Mouse (Mus musculus): ENCODE measurements around the gene Arf6.

Arf6 gene

DNA sequence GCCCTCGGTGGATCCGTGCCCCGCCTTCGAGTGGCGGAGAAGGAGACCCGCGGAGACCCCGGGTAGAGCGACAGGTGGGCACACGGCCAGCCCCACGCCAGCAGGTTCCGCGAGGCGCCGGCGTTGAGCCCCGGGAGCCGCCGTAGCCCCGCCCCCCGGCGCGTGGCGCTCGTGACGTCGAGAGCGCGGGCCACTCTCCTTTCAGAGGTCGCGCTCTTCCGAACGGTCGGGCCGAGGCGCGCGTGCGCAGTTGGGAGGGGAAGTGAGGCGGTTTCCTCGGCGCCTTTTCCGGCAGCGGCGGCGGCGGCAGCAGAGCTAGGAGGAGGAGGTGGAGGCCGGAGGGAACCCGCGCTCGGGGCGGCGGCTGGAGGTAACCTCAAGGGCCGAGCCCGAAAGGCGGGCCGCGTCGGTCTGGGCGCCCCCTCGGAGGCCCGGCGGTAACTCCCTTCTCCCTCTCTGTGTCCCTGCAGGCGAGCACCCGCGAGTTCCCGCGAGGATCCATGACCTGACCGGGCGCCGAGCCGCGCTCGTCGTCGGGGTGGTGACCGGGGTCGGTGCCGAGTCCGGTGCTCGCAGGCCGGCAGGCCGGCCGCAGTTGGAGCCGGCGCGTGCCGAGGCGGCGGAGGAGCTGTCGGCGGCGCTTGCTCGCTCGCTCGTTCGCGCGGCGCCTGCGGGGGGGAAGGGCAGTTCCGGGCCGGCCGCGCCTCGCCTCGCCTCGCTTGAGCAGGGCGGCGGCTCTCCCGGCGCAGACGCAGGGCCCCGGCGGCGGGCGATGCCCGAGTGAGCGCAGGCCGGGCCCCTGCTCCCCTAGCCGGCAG lies at the start of gene Arf6, which contains the start of gene Gm9887:
Gene Arf6, plus strand, starts transcription at position 297 of the 818 bp plus-strand sequence.
Gene Gm9887, minus strand, starts transcription at position 605 of the 818 bp plus-strand sequence.
- peak; percentile 98 for DNase-seq

DNA sequence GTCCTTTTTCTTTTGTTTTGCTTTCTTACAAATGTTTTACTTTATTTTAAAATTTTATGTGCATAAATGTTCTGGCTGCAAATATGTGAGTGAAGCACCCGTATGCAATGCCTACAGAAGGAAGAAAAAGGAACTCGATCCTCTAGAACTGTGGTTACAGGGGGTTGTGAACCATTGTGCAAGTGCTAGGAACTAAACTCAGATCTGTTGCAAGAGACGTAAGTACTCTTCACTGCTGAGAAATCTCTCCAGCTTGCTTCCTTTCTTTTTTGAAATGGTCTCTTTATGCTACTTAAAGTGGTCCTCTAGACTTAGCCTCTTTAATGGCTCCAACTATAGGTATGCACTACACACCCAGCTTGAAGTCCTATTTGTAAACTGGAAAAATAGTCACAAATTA lies 40.8 kb upstream of the Arf6 start:
- no peak for DNase-seq

DNA sequence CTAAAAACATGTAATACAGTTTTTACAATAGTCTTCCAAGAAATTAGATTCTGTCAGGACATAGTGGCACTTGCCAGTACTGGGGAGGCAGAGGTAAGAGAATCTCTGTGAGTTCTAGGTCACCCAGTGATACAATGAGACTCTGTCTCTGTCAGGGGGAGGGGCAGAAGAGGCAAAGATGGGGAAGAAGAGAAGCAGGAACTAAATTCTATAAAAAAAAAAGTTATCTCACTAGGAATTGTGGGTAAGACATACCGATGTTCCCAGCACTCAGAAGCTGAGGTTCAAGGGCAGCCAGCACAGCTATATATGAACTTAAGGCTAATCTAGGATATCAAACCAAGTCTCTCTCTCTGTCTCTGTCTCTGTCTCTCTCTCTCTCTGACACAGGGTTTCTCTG lies 39.8 kb upstream of the Arf6 start:
- no peak for DNase-seq

DNA sequence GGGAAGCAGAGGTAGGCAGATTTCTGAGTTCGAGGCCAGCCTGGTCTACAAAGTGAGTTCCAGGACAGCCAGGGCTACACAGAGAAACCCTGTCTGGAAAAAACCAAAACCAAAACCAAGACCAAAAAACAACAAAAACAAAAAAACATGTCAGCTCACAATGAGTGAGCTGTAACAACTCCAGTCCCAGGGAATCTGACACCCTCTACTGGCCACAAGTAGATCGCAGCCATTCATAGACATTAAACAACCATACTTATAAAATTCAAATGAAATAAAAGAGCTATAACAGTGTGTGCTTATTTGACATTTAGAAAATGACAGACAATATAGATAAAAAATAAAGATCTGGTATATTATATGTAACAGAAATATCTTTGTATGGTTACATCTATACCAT lies 38.4 kb upstream of the Arf6 start:
- DNase-seq, result no peak

DNA sequence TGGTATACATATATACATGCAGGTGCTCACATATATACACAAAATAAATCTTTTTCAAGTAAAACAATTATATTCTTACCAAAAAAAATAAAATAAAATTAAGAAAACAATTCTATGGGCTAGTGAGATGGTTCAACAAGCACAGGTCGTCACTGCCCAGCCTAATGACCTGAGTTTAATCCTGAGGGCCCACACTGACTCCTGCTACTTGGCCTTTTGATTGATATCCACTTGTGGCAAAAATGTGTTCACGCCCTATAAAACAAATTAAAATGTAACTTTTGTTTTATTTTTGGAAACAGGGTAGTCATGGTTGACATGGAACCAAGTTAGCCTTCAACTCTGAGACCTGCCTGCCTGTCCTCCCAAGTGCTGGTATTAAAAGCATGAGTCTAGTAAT lies 22.0 kb upstream of the Arf6 start:
- DNase-seq, result no peak

DNA sequence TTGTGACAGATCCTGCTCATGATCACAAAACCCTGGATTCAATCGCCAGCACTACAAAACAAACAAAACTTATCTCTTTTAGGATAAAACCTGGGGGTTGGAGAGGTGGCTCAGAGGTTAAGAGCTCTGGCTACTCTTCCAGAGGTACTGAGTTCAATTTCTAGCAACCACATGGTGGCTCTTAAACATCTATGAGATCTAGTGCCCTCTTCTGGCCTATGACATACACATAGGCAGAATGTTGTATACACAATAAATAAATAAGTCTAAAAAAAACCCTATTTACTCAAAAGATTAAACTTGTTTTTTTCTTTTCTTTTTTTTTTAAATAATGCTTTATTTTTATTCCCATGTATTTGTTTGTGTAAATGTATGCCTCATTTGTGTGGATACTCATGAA lies 20.3 kb upstream of the Arf6 start:
- DNase-seq, result no peak

DNA sequence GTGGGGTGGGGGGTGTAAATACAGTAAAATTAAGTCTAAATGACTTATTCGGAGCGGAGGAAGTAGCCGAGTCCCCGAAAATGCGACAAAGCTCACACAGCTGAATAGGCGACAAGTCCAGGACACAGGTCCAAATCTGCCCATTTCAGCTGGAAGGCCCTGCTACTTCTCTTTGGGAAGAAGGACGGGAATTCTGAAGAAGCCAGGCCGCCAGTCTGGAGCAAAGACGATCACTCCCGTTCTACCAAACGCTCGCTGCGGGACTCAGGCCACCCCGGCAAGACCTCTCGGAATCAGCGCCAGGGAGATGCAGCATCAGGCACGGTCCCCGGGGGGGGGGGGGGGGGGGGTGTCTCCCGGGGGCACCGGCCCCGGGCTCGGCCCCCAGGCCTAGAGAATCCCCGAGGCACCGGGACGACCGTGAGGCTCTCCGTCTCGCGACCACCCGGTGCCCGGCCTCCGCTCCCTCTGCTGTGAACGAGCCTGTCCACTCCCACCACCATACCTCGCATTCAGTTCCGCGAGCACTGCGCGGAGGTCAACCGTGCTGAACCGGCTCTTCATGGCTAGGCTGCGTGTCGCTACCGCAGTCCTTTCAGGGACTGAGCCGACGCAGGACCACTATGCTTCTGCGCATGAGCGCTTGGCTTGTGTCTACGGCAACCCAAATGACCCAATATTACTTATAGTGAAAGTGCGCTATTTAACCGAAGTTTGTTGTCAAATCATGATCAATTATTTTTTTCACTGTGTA lies 15.2 kb upstream of the Arf6 start, which contains the start of gene Nemf:
Gene Nemf, minus strand, starts transcription at position 620 of the 754 bp plus-strand sequence.
- peak; percentile 84 for DNase-seq

DNA sequence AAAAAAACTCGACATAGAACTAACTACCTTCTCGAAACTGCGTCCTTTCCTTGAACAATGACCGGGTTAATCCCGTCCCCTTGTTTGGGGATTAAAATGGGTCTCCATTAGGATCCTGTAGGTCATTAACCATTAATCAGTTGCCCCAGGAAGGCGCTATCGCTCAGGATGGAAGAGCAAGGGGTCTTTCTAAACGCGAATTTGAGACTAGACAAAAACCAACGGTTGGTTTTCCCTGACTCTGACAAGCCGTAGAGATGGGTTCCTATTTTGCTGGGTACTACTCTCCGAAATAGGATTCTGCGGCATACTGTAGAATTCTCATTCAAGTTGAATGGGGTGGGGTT lies 14.7 kb upstream of the Arf6 start:
- no peak for DNase-seq

DNA sequence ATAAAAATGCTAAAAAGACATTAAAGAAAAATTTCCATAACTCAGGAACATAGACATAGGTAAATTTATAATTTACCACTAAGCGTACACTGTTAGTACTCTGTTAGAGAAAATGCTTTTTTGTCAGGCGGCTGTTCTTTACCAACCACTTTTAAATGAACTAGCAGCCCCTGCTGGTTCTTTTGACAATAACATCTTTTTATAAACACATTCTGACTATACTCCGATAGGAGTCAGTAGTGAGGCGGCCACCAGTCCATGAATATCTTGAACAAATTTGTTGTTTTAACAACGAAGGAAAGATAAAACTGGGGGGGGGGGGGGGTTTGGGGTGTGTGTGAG lies 11.3 kb upstream of the Arf6 start:
- peak; percentile 73 for DNase-seq

DNA sequence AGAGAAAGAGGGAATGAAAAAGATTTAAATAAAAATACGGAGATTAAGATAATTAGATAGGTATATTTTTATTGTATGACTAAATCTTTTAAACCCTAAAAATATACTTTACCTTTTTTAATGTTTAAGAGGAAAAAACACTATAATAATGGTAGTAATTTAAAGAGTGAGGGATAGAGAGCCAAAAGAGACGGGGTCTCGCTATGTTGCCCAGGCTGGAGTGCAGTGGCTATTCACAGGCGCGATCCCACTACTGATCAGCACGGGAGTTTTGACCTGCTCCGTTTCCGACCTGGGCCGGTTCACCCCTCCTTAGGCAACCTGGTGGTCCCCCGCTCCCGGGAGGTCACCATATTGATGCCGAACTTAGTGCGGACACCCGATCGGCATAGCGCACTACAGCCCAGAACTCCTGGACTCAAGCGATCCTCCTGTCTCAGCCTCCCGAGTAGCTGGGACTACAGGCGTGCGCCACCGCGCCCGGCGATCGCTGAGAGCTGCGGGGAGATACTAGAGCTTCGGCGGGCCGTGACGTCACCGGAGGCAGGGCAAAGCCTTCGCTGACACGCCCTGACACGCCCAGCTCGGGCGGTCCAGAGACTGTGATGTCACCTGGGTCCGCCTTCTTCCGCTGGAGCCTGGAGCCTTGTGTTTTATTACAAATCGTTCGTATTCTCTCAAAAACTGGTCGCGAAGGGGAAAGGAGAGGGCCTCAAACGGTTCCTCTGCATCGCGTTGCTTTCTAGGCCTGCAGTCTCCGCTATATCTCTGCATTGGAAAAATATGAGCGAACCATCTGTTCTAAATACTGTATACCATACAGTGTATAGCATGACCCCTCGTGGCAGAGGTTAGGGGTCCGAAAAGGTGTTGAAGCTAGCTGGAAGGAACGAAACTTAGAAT lies 10.7 kb upstream of the Arf6 start:
- DNase-seq, result peak; percentile 99

DNA sequence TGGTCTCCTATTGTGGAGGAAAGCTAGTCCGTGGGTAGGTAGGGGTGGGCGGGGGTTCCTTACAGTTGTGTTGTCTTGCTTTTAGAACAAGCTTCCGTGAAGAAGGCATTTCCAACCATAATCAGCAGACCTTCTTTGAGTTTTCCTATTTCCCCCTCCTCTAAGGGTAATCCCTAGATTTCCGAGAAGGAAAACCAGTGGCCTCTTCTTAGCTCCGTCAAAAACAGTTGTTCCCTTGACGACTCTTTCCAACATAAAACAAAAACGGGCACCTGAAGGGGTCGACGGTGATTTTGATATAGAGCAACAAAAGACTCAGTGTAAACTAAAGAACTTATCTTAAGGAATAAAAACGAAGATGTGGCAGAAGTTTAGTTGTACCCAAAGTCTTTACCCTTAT lies 10.0 kb upstream of the Arf6 start:
- DNase-seq, result no peak

DNA sequence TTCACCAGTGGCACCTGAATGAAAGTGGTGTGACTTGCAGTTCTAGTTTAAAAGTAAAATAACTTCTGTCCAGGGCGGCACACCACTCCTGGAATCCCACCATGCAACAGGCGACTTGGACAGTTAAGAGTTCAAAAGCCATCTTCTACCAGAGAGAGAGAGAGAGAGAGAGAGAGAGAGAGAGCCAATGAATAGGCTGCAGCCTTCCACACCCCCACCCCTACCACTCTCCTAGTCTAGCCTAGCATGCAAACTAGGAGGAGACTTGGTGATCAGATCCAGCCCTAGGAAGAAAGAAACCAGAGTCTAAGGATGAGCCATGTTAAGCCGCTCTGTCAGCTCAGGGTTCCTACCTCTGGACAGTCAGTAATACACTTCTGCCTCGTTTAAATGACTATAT lies 9.6 kb upstream of the Arf6 start:
- peak; percentile 26 for DNase-seq

DNA sequence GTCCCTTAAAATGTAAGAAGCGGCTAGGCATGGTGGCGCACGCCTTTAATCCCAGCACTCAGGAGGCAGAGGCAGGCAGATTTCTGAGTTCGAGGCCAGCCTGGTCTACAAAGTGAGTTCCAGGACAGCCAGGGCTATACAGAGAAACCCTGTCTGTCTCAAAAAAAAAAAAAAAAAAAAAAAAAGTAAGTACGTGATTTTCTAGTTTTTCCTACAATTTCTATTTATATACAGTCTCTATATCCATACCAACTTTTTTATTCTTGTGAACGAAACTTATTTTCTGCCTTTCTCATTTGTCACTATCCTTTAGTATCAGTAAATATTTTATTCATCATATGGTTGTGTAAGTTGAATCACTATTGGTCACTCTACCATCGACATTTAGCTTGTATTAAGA lies 8.8 kb upstream of the Arf6 start:
- DNase-seq, result peak; percentile 20

DNA sequence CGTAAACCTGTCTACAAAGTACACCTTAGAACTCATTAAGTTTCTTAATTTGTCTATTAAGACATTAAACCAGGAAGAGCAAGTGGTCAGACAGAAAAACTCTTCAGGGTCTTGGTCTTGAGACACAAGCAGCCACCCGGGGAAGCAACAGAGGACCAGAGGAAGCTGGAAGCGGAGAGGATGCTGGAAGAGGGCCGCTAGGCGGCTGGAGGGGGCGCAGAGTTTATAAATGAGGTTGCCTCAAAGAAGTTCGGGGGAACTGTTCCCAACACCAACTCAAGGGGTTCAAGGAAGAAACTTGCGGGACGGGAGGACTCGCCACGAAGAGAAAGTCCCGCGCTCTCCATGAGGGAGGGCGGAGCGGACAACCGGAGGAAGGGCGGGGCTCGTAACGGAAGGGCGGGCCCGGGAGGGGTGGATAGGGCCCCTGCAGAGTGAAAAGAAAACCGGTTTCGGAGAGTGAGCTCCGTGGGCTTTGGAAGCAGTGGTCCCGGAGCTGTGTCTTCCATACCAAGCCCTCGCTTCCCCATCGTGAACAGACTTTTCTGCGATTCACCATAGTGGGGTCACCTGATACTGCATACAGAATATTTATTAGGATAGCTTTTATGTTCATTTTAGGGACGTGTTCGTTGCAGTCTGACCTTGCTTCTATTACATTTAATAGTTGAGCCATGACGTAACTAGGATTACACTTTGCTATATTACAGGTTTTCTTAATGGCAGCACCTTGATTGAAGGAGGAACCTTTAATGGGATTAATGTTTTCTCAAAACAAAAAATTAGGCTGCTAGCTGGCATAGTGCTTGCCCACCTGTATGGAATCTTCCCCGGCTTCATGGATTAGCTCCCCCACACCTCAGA lies 7.8 kb upstream of the Arf6 start:
- DNase-seq, result peak; percentile 73

DNA sequence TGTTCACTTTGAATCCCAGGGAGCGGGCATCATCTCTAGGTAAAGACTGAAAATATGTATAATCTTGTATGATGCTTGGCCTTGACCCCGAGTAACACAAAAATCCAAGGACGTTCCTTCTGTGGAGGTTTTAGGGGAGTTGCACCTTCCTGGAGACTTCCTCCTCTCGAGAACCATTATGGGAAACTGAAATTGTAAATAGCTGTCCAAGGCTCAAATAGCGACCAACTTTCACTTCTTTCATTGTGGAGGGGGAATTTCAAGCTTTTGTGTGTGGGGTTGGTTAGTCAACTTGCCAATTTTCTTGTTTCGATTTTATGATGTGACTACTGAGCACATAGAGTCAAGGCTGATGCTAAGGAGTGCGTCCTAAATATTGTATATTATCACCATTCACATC lies 6.2 kb upstream of the Arf6 start:
- no peak for DNase-seq

DNA sequence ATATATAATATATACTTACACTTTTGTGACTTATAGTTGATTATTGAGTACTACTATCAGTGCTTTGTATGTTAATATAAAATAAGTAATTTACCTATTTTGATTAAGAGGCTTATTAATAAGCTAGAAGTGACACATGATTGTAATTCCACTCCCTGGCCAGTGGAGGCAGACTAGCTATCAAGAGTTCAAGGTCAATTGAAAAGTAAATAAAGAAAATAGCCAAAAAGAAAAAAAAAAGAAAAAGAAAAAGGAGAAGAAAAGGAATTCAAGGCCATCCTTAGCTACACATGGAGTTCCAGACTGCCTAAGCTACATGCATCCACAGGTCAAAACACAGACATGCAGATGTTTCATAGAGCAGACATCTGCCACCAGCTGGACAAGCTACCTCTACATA lies 5.5 kb upstream of the Arf6 start:
- DNase-seq, result no peak

DNA sequence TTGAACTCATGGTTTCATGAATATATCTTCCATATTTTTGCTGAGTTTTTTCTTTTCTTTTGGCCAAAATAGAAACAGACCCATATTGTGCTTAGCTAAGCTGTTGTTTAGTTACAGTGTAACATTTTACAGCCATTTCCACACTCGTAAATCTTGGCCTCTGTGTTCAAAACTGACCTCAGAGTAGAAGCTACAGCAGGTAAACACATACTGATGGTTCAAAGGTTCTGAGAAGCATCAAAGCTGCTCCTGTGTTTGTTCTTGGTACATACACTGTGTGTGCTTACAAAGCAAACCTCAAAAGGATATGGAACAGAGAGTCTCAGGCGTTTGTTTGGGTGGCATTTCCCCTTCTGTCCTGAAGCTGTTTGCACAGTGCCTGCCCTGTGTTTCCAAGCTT lies 4.4 kb upstream of the Arf6 start:
- no peak for DNase-seq

DNA sequence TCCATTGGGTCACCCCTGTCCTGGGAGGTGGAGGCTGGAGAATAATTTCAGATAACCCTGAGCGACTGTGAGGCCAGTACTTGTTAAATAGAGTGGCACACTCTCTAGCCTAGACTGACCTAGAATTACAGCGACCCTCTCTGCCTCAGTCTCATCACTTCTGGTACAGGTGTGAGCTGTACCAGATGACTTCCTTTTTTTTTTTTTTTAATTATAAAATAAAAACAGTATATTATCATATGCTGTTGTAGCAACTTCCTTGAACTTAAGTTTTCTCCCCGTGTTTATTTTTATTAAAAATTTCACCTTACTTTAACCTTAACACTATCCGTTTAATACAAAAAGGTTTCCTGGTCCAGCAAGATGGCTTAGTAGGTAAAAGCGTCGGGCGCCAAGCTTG lies 1.0 kb upstream of the Arf6 start:
- no peak for DNase-seq

DNA sequence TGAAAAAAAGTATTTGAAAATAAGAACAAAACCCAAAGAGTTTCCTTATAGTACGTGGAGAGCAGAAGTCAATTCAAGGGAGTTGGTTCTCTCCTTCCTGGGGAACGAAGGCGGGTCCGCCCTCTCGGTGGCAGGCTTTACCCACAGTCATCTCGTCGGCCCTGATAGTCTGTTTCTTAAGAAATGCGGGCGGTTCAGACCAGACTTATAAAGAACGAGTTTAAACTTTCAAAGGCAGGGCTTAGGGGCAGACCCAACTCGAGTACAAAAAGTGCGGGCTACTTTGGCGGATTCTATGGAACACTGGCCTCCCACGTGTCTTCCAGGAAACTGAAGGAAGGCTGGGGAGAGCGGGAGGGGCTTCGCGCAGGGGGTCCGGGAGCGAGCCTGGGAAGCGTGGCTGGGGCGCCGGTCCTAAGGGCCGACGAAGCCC lies 513 bp upstream of the Arf6 start:
- DNase-seq, result no peak

DNA sequence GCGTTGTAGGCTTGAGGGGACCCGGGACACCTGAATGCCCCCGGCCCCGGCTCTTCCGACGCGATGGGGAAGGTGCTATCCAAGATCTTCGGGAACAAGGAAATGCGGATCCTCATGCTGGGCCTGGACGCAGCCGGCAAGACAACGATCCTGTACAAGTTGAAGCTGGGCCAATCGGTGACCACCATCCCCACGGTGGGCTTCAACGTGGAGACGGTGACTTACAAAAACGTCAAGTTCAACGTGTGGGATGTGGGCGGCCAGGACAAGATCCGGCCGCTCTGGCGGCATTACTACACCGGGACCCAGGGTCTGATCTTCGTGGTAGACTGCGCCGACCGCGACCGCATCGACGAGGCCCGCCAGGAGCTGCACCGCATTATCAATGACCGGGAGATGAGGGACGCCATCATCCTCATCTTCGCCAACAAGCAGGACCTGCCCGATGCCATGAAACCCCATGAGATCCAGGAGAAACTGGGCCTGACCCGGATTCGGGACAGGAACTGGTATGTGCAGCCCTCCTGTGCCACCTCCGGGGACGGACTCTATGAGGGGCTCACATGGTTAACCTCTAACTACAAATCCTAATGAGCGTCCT lies 881 bp downstream of the Arf6 start:
- DNase-seq, result peak; percentile 63

DNA sequence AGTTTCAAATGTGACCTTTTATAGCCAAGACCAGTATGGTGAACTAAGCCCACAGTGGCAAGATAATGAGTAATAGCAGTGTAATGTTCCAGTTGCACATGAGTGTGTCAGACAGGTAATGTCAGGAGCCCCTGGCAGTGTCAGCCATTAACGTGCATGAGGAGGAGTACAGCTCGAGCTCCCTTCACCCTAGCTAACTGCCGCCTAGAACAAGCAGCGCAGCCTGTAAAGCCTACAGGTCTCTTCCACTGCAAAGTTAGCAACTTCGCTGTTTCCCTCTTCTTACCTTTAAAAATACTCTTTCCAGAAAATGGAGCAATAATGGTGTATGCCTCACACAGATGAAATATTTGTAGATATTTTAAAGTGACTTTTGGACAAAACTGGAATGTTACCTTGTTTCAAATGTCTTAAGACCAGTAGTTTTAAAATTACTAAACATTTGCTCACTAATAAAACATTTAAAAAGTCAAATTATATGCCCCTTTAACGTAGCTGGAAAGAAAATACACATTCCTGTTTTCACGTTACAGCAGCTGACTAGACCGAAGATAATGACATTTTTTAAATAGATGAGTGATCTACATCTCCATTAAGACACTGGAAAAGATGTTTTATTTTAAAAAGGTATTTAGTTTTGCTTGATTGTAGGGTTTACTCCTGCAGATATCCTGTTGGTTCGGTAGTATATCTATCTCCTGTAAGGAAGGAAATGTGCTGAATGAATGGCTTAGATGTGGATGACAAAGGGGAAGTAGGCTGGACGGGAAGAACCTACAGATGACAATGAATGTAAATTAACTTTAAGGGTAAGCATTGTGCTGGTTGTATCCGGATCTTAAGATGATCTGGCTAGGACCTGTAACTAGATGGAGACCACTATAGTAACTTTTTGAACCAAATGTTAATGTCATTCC lies 2.2 kb downstream of the Arf6 start:
- DNase-seq, result no peak
